Mouse (Mus musculus): Measurements from ENCODE around the gene Kif26b. TPM values are rescaled to one million over a fixed set of nuclear protein-coding genes. Genes with fewer than 3 reads are reported as not detected.

Kif26b gene
- polyA plus RNA-seq (2015; fragmentation: Nextera tagmentation; extraction: Ambion mirVana) = 3.8 and 5.3 TPM in 2 replicates

DNA sequence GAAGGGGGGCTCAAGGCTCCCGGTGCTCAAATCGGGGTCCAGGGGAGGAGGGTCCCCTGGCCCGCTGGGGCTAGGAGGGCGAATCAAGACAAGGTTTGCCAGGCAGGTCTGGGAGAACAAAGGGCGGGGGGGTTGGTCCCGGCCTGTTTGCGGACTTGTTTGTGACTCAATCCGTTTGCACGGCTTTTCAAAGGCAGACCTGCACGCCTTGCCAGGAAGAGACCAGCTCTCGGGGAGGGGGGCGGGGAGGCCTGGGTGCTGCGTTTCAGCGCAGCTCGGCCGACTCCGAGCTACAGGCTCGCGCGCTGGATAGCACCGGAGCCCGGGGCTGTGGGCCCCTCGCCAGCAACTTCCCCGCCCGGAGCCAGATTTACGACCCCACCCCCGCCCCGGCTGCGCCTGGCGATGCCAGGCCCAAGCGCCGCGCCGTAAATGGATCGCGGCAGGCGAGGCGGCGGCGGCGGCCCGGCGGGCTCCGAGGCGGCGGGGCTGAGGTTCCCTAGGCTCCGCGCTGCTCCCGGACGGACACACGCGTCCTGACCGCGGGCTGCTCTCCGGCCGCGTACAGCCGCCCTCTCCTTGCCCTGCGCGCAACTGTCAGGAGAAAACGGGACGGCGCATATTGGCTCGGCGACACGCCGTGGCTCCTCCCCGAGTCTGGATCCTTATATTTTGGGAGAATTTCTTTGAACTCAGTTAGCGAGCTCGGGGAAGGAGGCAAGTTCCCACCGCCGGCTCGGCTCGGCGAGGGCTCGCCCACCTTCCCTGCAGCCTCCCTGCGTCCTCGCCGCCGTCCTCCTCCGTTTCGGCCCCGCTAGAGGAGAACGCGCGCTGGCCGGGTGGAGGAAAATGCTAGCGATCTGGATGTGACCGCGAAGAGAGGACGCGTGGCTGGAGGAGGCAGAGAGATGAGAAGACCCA is at the start of gene Kif26b:
TSS of gene Kif26b (plus strand) at position 695 of the 921 bp plus-strand sequence.
- peak within 1 kb of the TSS; percentile 72 for H3K9ac ChIP-seq
- peak within 1 kb of the TSS; percentile 80 for H3K27ac ChIP-seq
- peak within 1 kb of the TSS; percentile 61 for H3K4me3 ChIP-seq
- under 1% methylated on average over 87 of the region's 92 CpGs for WGBS
- no peaks in the 10 kb centered on the region for H3K36me3 ChIP-seq
- H3K9me3 ChIP-seq = no peaks in the 10 kb centered on the region
- peaks cover 16% of the 10 kb centered on the region for H3K27me3 ChIP-seq
- ATAC-seq (ENCODE audit: insufficient number of reproducible peaks, low FRiP score, low TSS enrichment, low read depth) = peak; percentile 51; the same call in 1 of the 2 replicates
- H3K4me2 ChIP-seq = peak within 1 kb of the TSS; percentile 100
- H3K4me1 ChIP-seq = peaks cover 48% of the 10 kb centered on the region

GRCm38 (mm10) chr1:178483854-178484253 is 45.1 kb upstream of the Kif26b start:
- no peak overlapping the region for H3K4me2 ChIP-seq
- no peak for ATAC-seq (ENCODE audit: insufficient number of reproducible peaks, low FRiP score, low TSS enrichment, low read depth)
- H3K36me3 ChIP-seq = no peaks in the 10 kb centered on the region
- H3K27ac ChIP-seq = no peak overlapping the region
- no peak overlapping the region for H3K4me3 ChIP-seq
- no peak overlapping the region for H3K9ac ChIP-seq
- no peaks in the 10 kb centered on the region for H3K4me1 ChIP-seq
- H3K27me3 ChIP-seq = no peaks in the 10 kb centered on the region
- no peaks in the 10 kb centered on the region for H3K9me3 ChIP-seq

GRCm38 (mm10) chr1:178485138-178485867 is 43.6 kb upstream of the Kif26b start:
- Histone ChIP-seq H3K27me3 (no peaks in the 10 kb centered on the region), H3K27ac (no peak overlapping the region), H3K9me3 (no peaks in the 10 kb centered on the region), H3K4me1 (no peaks in the 10 kb centered on the region), H3K36me3 (no peaks in the 10 kb centered on the region), H3K9ac (no peak overlapping the region), H3K4me3 (no peak overlapping the region), H3K4me2 (no peak overlapping the region)
- WGBS = 80% methylated on average over 5 of the region's 5 CpGs
- ATAC-seq (ENCODE audit: insufficient number of reproducible peaks, low FRiP score, low TSS enrichment, low read depth) = no peak

DNA sequence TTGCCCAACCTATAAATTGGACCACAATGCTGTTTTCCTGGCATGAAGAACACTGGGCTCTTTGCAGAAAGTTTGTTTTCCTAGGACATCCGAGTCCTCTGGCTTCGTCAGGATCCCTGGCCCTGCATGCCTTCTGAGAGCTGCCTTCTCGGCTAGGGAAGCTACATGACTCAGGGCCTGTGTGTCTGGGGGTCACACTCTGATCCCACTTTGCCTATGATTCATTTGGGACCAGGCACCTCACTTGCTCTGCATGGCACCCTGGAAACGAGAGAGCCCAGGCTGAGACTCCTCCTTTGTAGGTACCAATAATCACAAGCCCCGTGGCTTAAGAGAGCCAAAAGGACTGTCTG is 43.1 kb upstream of the Kif26b start:
- H3K9me3 ChIP-seq = no peaks in the 10 kb centered on the region
- 61% methylated on average over 5 of the region's 5 CpGs for WGBS
- H3K36me3 ChIP-seq = no peaks in the 10 kb centered on the region
- H3K4me2 ChIP-seq = no peak overlapping the region
- H3K4me1 ChIP-seq = no peaks in the 10 kb centered on the region
- no peak overlapping the region for H3K27ac ChIP-seq
- no peaks in the 10 kb centered on the region for H3K27me3 ChIP-seq
- H3K4me3 ChIP-seq = no peak overlapping the region
- no peak for ATAC-seq (ENCODE audit: insufficient number of reproducible peaks, low FRiP score, low TSS enrichment, low read depth)
- H3K9ac ChIP-seq = no peak overlapping the region

DNA sequence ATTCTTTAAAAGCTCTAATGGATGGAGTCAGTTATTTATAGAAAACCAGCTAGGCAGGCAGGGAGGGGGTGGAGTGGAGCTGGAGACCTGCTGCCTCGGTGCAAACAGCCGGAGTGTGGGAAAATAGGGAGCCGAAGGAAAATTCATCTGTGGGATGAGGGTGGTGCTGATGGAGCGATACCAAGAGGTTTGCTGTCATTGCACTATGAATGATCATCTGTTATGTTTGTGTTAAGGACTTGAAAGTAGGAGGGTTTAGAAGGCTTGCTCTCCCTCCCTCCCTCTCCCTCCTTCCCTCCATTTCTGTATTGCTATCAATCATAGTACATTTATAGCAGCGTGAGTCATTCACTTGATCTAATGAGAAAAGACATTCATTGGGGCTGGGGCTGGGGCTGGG is 42.1 kb upstream of the Kif26b start:
- Histone ChIP-seq H3K9ac (no peak overlapping the region), H3K27ac (no peak overlapping the region), H3K9me3 (no peaks in the 10 kb centered on the region), H3K4me3 (no peak overlapping the region), H3K4me1 (no peaks in the 10 kb centered on the region), H3K36me3 (no peaks in the 10 kb centered on the region), H3K27me3 (no peaks in the 10 kb centered on the region), H3K4me2 (no peak overlapping the region)
- no peak for ATAC-seq (ENCODE audit: insufficient number of reproducible peaks, low FRiP score, low TSS enrichment, low read depth)
- 59% methylated on average over 5 of the region's 5 CpGs for WGBS

- Histone ChIP-seq H3K27me3 (no peaks in the 10 kb centered on the region), H3K9me3 (no peaks in the 10 kb centered on the region), H3K4me2 (no peak overlapping the region), H3K9ac (no peak overlapping the region), H3K36me3 (no peaks in the 10 kb centered on the region), H3K4me1 (no peaks in the 10 kb centered on the region), H3K27ac (no peak overlapping the region), H3K4me3 (no peak overlapping the region)
- 24% methylated on average over 3 of the region's 3 CpGs for WGBS
- no peak for ATAC-seq (ENCODE audit: insufficient number of reproducible peaks, low FRiP score, low TSS enrichment, low read depth)
These were observed 39.8 kb upstream of the Kif26b start for GRCm38 (mm10) chr1:178489127-178489526.

GRCm38 (mm10) chr1:178491733-178492132 is 37.2 kb upstream of the Kif26b start:
- no peaks in the 10 kb centered on the region for H3K4me1 ChIP-seq
- WGBS = 84% methylated on average over 5 of the region's 5 CpGs
- H3K9me3 ChIP-seq = no peaks in the 10 kb centered on the region
- no peak overlapping the region for H3K27ac ChIP-seq
- H3K4me2 ChIP-seq = no peak overlapping the region
- no peak overlapping the region for H3K4me3 ChIP-seq
- H3K27me3 ChIP-seq = no peaks in the 10 kb centered on the region
- no peak for ATAC-seq (ENCODE audit: insufficient number of reproducible peaks, low FRiP score, low TSS enrichment, low read depth)
- no peak overlapping the region for H3K9ac ChIP-seq
- no peaks in the 10 kb centered on the region for H3K36me3 ChIP-seq

- no peak overlapping the region for H3K4me3 ChIP-seq
- H3K4me2 ChIP-seq = no peak overlapping the region
- H3K4me1 ChIP-seq = no peaks in the 10 kb centered on the region
- WGBS = 66% methylated on average over 2 of the region's 2 CpGs
- no peaks in the 10 kb centered on the region for H3K9me3 ChIP-seq
- H3K36me3 ChIP-seq = no peaks in the 10 kb centered on the region
- no peak overlapping the region for H3K9ac ChIP-seq
- no peak for ATAC-seq (ENCODE audit: insufficient number of reproducible peaks, low FRiP score, low TSS enrichment, low read depth)
- H3K27ac ChIP-seq = no peak overlapping the region
- no peaks in the 10 kb centered on the region for H3K27me3 ChIP-seq
These were observed 36.4 kb upstream of the Kif26b start for GRCm38 (mm10) chr1:178492493-178492892.

DNA sequence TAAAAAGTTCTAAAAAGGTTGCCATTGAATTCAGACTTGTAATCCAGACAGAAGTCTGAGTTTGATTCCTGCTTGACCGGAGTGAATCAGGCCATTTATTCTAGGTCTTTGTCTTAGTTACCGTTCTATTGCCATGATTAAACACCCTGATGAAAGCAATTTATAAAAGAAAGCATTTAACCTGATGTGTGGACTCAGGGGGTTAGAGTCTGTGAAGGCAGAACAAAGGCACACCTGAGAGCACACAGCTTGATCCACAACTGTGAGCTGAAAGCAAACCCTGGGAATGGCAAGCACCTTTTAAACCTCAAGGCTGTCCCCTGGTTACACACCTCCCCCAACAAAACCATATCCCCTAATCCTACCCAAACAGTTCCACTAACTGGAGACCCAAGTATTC is 32.7 kb upstream of the Kif26b start:
- Histone ChIP-seq H3K9me3 (no peaks in the 10 kb centered on the region), H3K4me3 (no peak overlapping the region), H3K27me3 (no peaks in the 10 kb centered on the region), H3K4me2 (no peak overlapping the region), H3K9ac (no peak overlapping the region), H3K4me1 (no peaks in the 10 kb centered on the region), H3K36me3 (no peaks in the 10 kb centered on the region), H3K27ac (no peak overlapping the region)
- ATAC-seq (ENCODE audit: insufficient number of reproducible peaks, low FRiP score, low TSS enrichment, low read depth) = no peak
- 75% methylated on average over 2 of the region's 2 CpGs for whole genome bisulfite sequencing

GRCm38 (mm10) chr1:178496841-178497240 is 32.1 kb upstream of the Kif26b start:
- no peak overlapping the region for H3K4me2 ChIP-seq
- H3K36me3 ChIP-seq = no peaks in the 10 kb centered on the region
- H3K9ac ChIP-seq = no peak overlapping the region
- H3K9me3 ChIP-seq = no peaks in the 10 kb centered on the region
- no peak overlapping the region for H3K4me3 ChIP-seq
- 42% methylated on average over 1 of the region's 1 CpGs for WGBS
- no peaks in the 10 kb centered on the region for H3K27me3 ChIP-seq
- H3K4me1 ChIP-seq = no peaks in the 10 kb centered on the region
- ATAC-seq (ENCODE audit: insufficient number of reproducible peaks, low FRiP score, low TSS enrichment, low read depth) = no peak
- no peak overlapping the region for H3K27ac ChIP-seq

GRCm38 (mm10) chr1:178506938-178507337 is 22.0 kb upstream of the Kif26b start:
- Histone ChIP-seq H3K27ac (no peak overlapping the region), H3K27me3 (no peaks in the 10 kb centered on the region), H3K4me3 (no peak overlapping the region), H3K9me3 (no peaks in the 10 kb centered on the region), H3K9ac (no peak overlapping the region), H3K4me1 (no peaks in the 10 kb centered on the region), H3K36me3 (no peaks in the 10 kb centered on the region), H3K4me2 (no peak overlapping the region)
- ATAC-seq (ENCODE audit: insufficient number of reproducible peaks, low FRiP score, low TSS enrichment, low read depth) = no peak
- 86% methylated on average over 8 of the region's 8 CpGs for WGBS

DNA sequence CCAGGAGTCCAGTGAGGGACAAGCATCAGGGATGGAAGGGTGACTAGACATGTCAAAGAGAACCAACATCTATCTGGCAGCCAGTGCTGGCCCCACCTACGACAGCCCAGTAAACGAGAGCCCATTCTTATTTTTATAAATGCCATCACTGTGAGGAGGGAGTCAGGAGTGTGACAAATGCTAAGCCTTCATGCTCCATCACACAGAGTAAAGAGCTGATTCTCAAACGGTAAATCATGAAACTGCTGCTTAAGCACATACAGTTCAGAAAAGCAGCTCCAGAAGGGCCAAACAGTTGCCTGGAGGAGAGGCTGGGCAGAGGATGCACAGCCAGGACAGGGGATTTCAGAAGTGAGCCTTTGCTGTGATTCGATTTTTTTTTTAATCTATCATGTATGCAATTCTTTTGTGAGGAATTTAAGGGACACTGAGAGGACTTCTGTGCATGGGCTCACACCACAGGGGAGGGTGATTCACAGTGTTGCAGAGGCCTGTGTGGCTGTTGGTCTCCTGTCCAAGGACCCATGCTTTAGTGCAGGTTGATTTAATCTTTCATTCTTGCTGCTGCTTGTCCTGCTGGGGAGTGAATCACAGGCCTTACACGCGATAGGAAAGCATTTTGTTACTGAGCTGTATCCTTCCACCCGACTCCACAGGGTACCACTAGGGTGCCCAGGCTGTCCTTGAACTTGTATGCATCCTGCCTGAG is 16.4 kb upstream of the Kif26b start:
- no peaks in the 10 kb centered on the region for H3K9me3 ChIP-seq
- WGBS = 63% methylated on average over 7 of the region's 7 CpGs
- no peaks in the 10 kb centered on the region for H3K4me1 ChIP-seq
- no peaks in the 10 kb centered on the region for H3K36me3 ChIP-seq
- no peak overlapping the region for H3K4me2 ChIP-seq
- ATAC-seq (ENCODE audit: insufficient number of reproducible peaks, low FRiP score, low TSS enrichment, low read depth) = no peak
- H3K27me3 ChIP-seq = no peaks in the 10 kb centered on the region
- no peak overlapping the region for H3K9ac ChIP-seq
- no peak overlapping the region for H3K4me3 ChIP-seq
- no peak overlapping the region for H3K27ac ChIP-seq
